Mouse (Mus musculus) spleen, adult 18-20 months (tissue): ENCODE data around the gene Traip.

ENCODE experiments used
- DNase-seq, 2 experiments: peaks; one replicate each; pipeline ENCODE4 v3.0.0; 2022; ENCODE audit warnings: mixed read lengths in 2 of 2

Traip gene

GRCm38 (mm10) chr9:107974491-107975171, 24.7 kb downstream of the Traip start:
- DNase-seq = no peak

GRCm38 (mm10) chr9:107975399-107976386, 25.8 kb downstream of the Traip start, which contains the start of gene Uba7:
Gene Uba7 (plus strand): TSS chr9:107975505.
- DNase-seq = peak; percentile 27 to 42

GRCm38 (mm10) chr9:107978815-107979214, 28.9 kb downstream of the Traip start:
- DNase-seq = no peak

GRCm38 (mm10) chr9:107981684-107982605, 32.0 kb downstream of the Traip start:
- no peak for DNase-seq

GRCm38 (mm10) chr9:107982681-107983346, 32.9 kb downstream of the Traip start, which contains the start of gene Gm20661:
Gene Gm20661 (plus strand): TSS chr9:107983058.
- DNase-seq = peak; percentile 24 to 38

- DNase-seq = peak; percentile 49 to 58
These were observed 33.5 kb downstream of the Traip start for GRCm38 (mm10) chr9:107983421-107983890.

- no peak for DNase-seq
These were observed 34.3 kb downstream of the Traip start for GRCm38 (mm10) chr9:107984052-107984753.

- no peak for DNase-seq
These were observed 34.8 kb downstream of the Traip start for GRCm38 (mm10) chr9:107984754-107985055.

GRCm38 (mm10) chr9:107985131-107986119, 35.5 kb downstream of the Traip start, which contains the start of gene Inka1:
Gene Inka1 (minus strand): TSS chr9:107985879.
- DNase-seq = peak; percentile 88 to 95

GRCm38 (mm10) chr9:107986376-107986775, 36.4 kb downstream of the Traip start:
- DNase-seq = peak; percentile 72 to 81

- no peak for DNase-seq
These were observed 38.0 kb downstream of the Traip start for GRCm38 (mm10) chr9:107987950-107988349.

GRCm38 (mm10) chr9:107992197-107992596, 42.3 kb downstream of the Traip start, which contains the start of gene Cdhr4:
Gene Cdhr4 (plus strand): TSS chr9:107992497.
- no peak for DNase-seq

GRCm38 (mm10) chr9:107993013-107993412, 43.1 kb downstream of the Traip start:
- DNase-seq = no peak

- no peak for DNase-seq
These were observed 44.5 kb downstream of the Traip start for GRCm38 (mm10) chr9:107994464-107994863.

- no peak for DNase-seq
These were observed 45.6 kb downstream of the Traip start for GRCm38 (mm10) chr9:107995513-107995912.

- DNase-seq = no peak
These were observed 46.1 kb downstream of the Traip start, which contains the start of gene Gm20662 for GRCm38 (mm10) chr9:107996049-107996448. Gene Gm20662 (plus strand): TSS chr9:107996349.

GRCm38 (mm10) chr9:108001922-108002770, 52.2 kb downstream of the Traip start, which contains the start of gene Ip6k1:
Gene Ip6k1 (plus strand): TSS chr9:108002501.
- peak; percentile 99 for DNase-seq

GRCm38 (mm10) chr9:108002778-108003530, 53.0 kb downstream of the Traip start:
- DNase-seq = no peak
